Mouse (Mus musculus) gastrocnemius, postnatal 4 days (tissue): ENCODE measurements around the gene Pmm2. TPM values are rescaled to one million over a fixed set of nuclear protein-coding genes. Genes with fewer than 3 reads are reported as not detected.

Experiments used
- DNase-seq, 2 experiments: peaks; one replicate each; pipeline ENCODE4 v3.0.0; 2021 to 2022; ENCODE audit warnings: low spot score in 2 of 2, mixed read lengths in 2 of 2
- total RNA-seq, 2 experiments: library from RNA; stranded (reverse); gene quantifications; 2 replicates each; pipeline ENCODE4 v1.2.3; 2021

The Pmm2 gene
- total RNA-seq, 2 experiments from 2014 or later, result 33.6 to 34.3 TPM

GRCm38 (mm10) chr16:8655599-8655998, 18.1 kb downstream of the Pmm2 start:
- no peak for DNase-seq

- no peak for DNase-seq
These were observed 18.8 kb downstream of the Pmm2 start for GRCm38 (mm10) chr16:8656256-8656655.

- no peak for DNase-seq
These were observed 20.9 kb downstream of the Pmm2 start for GRCm38 (mm10) chr16:8658349-8658748.

GRCm38 (mm10) chr16:8658764-8659163, 21.3 kb downstream of the Pmm2 start:
- no peak for DNase-seq

GRCm38 (mm10) chr16:8663022-8663421, 25.5 kb downstream of the Pmm2 start:
- DNase-seq, result no peak

- DNase-seq, result no peak
These were observed 26.4 kb downstream of the Pmm2 start for GRCm38 (mm10) chr16:8663606-8664539.

- no peak for DNase-seq
These were observed 27.9 kb downstream of the Pmm2 start for GRCm38 (mm10) chr16:8665367-8665766.

- no peak for DNase-seq
These were observed 29.0 kb downstream of the Pmm2 start for GRCm38 (mm10) chr16:8666452-8666851.

GRCm38 (mm10) chr16:8667261-8667660, 29.8 kb downstream of the Pmm2 start:
- DNase-seq, result no peak

GRCm38 (mm10) chr16:8667814-8668213, 30.3 kb downstream of the Pmm2 start:
- no peak for DNase-seq

GRCm38 (mm10) chr16:8668386-8668785, 30.9 kb downstream of the Pmm2 start:
- no peak for DNase-seq

GRCm38 (mm10) chr16:8669432-8669831, 32.0 kb downstream of the Pmm2 start:
- no peak for DNase-seq

GRCm38 (mm10) chr16:8670041-8671035, 32.9 kb downstream of the Pmm2 start:
- DNase-seq, result no peak

- DNase-seq, result peak; percentile 91 to 95
These were observed 34.3 kb downstream of the Pmm2 start, which contains the start of gene Carhsp1 for GRCm38 (mm10) chr16:8671551-8672349. Gene Carhsp1, minus strand, starts transcription at chr16:8672155.

GRCm38 (mm10) chr16:8672350-8672687, 34.8 kb downstream of the Pmm2 start:
- no peak for DNase-seq

- DNase-seq, result no peak
These were observed 35.3 kb downstream of the Pmm2 start for GRCm38 (mm10) chr16:8672811-8673210.

- DNase-seq, result no peak
These were observed 35.9 kb downstream of the Pmm2 start for GRCm38 (mm10) chr16:8673343-8673742.

GRCm38 (mm10) chr16:8674165-8674564, 36.7 kb downstream of the Pmm2 start:
- no peak for DNase-seq

GRCm38 (mm10) chr16:8675559-8675958, 38.1 kb downstream of the Pmm2 start:
- DNase-seq, result no peak

- DNase-seq, result no peak
These were observed 38.8 kb downstream of the Pmm2 start for GRCm38 (mm10) chr16:8676228-8676627.

- DNase-seq, result no peak
These were observed 39.3 kb downstream of the Pmm2 start for GRCm38 (mm10) chr16:8676800-8677199.
